Mouse (Mus musculus) C2C12 (cell line): Measurements from ENCODE around the gene Tbc1d22a. TPM values are rescaled to one million over a fixed set of nuclear protein-coding genes. Genes with fewer than 3 reads are reported as not detected.
"Not testable (repeated sequence)": the region's sequence is repeated elsewhere in the genome, so short reads cannot be mapped to it uniquely, and the experiment has no call there.

Experiments
- H3K27me3 ChIP-seq: one replicate; pipeline ENCODE4 v1.6.1; 2011; ENCODE audit not compliant: control insufficient read depth, insufficient read depth, insufficient read length
- H3K36me3 ChIP-seq: one replicate; pipeline ENCODE4 v1.6.1; 2011; ENCODE audit not compliant: control insufficient read depth, insufficient read depth
- H3K4me3 ChIP-seq: one replicate; pipeline ENCODE4 v1.5.1; 2011; ENCODE audit warnings: mild to moderate bottlenecking, control low read depth; ENCODE audit not compliant: poor library complexity, insufficient read depth, severe bottlenecking
- H3K79me2 ChIP-seq: one replicate; pipeline ENCODE4 v1.6.1; 2011; ENCODE audit not compliant: control insufficient read depth, insufficient read depth
- H3K79me3 ChIP-seq: one replicate; pipeline ENCODE4 v1.6.1; 2011; ENCODE audit warnings: low read depth, control low read depth
- H3ac ChIP-seq: one replicate; pipeline ENCODE3; 2011; ENCODE audit warnings: low read depth; ENCODE audit not compliant: control insufficient read depth, insufficient read length
- CEBPB ChIP-seq: IDR thresholded peaks from one replicate; pipeline ENCODE4 v1.6.1; 2011; ENCODE audit warnings: low read depth, mild to moderate bottlenecking, control low read depth, moderate library complexity
- CTCF ChIP-seq: IDR thresholded peaks from one replicate; pipeline ENCODE4 v1.5.1; 2011; ENCODE audit not compliant: control insufficient read depth, insufficient read depth, insufficient read length
- FOSL1 ChIP-seq: IDR thresholded peaks from one replicate; pipeline ENCODE4 v1.8.0; 2011; ENCODE audit warnings: mild to moderate bottlenecking, low read length; ENCODE audit not compliant: poor library complexity, insufficient read depth, severe bottlenecking
- MAX ChIP-seq: IDR thresholded peaks from one replicate; pipeline ENCODE4 v1.6.1; 2011; ENCODE audit warnings: mild to moderate bottlenecking, control low read depth
- MYOD1 ChIP-seq: IDR thresholded peaks from one replicate; pipeline ENCODE4 v1.6.1; 2011; ENCODE audit warnings: low read depth; ENCODE audit not compliant: control insufficient read depth, insufficient read length
- MYOG ChIP-seq: IDR thresholded peaks from one replicate; pipeline ENCODE4 v1.6.1; 2011; ENCODE audit not compliant: control insufficient read depth, insufficient read length; ENCODE audit errors: extremely low read depth
- USF1 ChIP-seq: IDR thresholded peaks from one replicate; pipeline ENCODE4 v1.6.1; 2011; ENCODE audit warnings: low read depth, mild to moderate bottlenecking, control low read depth, moderate library complexity
- polyA plus RNA-seq: library from polyadenylated mRNA; unstranded; fragments of >200 nt; fragmentation: generic; extraction: Trizol; gene quantifications from one replicate; pipeline ENCODE4 v1.2.1, GENCODE M21; 2012; ENCODE audit warnings: missing spikeins

Tbc1d22a gene
- polyA plus RNA-seq, 1 experiment = 19.7 TPM

- Histone ChIP-seq H3ac (no peak overlapping the region), H3K27me3 (no peaks in the 10 kb centered on the region), H3K79me3 (peaks cover 5% of the 10 kb centered on the region), H3K4me3 (no peak overlapping the region), H3K36me3 (no peaks in the 10 kb centered on the region), H3K79me2 (peaks cover 9% of the 10 kb centered on the region)
- TF ChIP-seq MYOD1 = no peak
- no peak for TF ChIP-seq MAX
- no peak for TF ChIP-seq FOSL1
- no peak for TF ChIP-seq CEBPB
- TF ChIP-seq CTCF = no peak
- no peak for TF ChIP-seq MYOG
These were observed 6.0 kb downstream of the Tbc1d22a start for GRCm38 (mm10) chr15:86220229-86220630.

DNA sequence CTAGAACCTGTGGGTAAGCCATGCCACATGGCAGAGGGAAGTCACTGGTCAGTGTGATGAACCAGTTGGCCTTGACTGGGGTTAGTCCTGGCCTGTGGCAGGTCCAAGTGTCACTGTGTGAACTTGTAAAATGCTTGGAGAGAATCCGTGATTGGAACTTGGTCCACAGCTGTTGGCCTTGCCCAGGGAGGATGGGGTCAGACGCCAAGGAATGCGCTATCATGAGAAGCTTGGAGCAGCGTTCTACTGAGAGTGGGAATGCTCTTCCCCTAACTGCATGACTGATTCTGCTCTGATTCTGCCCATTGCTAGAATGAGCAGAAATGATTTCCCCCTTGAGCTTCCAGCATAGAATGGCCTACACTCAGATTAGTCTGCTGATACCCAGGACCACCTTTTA, 6.5 kb downstream of the Tbc1d22a start:
- TF ChIP-seq CTCF (no peak), USF1 (no peak), MAX (no peak), FOSL1 (no peak), MYOD1 (no peak), MYOG (no peak), CEBPB (no peak)
- H3K27me3 ChIP-seq = no peaks in the 10 kb centered on the region
- no peaks in the 10 kb centered on the region for H3K36me3 ChIP-seq
- H3ac ChIP-seq = no peak overlapping the region
- H3K79me3 ChIP-seq = peaks cover 5% of the 10 kb centered on the region
- H3K79me2 ChIP-seq = peaks cover 7% of the 10 kb centered on the region
- H3K4me3 ChIP-seq = no peak overlapping the region

DNA sequence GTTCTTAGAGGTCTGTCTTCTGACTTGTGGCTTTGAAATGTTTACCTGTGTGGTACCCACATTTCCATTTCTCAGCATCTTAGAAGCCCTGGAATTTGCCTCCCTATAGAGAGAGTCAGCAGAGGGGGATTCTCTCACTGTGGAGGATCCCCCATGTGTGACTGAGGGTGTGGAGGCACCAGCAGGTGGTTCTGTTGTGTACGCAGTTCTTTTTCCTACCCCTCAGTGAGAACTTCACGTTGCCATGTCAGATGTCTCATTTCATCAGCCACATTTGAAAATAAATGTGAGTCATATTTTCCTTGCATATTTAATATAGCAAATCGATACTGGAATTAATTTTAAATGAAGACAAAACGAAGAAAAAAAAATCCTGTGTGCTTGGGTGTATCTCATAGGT, 7.1 kb downstream of the Tbc1d22a start:
- no peaks in the 10 kb centered on the region for H3K27me3 ChIP-seq
- H3K4me3 ChIP-seq = no peak overlapping the region
- H3K79me2 ChIP-seq = peaks cover 7% of the 10 kb centered on the region
- H3ac ChIP-seq = no peak overlapping the region
- H3K79me3 ChIP-seq = peaks cover 5% of the 10 kb centered on the region
- no peak for TF ChIP-seq MYOD1
- no peak for TF ChIP-seq CEBPB
- TF ChIP-seq FOSL1 = no peak
- TF ChIP-seq CTCF = no peak
- TF ChIP-seq USF1 = no peak
- TF ChIP-seq MYOG = no peak
- no peak for TF ChIP-seq MAX
- H3K36me3 ChIP-seq = no peaks in the 10 kb centered on the region

DNA sequence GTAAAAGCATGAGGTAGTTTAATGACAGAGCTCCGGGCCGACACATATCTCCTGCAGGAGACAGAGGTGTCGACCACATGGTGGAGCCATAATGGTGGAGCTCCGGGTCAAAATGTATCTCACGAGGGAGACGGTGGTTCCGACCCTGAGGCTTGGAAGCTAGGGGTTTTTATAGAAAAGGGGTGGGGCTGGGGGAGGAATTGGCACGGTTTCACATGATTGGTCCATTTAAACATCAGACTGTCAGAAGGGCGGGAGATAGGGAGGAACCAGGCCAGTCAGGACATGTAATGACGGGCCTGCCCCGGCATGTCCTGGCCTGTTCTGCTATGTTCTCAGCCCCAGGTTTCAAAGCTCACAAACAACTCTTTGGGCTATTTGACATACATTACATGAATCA, 7.6 kb downstream of the Tbc1d22a start:
- not testable (repeated sequence) for H3K4me3 ChIP-seq, H3K79me3 ChIP-seq, H3K27me3 ChIP-seq, H3ac ChIP-seq, H3K36me3 ChIP-seq, H3K79me2 ChIP-seq

GRCm38 (mm10) chr15:86224972-86225551, 10.8 kb downstream of the Tbc1d22a start:
- TF ChIP-seq MAX = no peak
- no peak for TF ChIP-seq CEBPB
- TF ChIP-seq FOSL1 = no peak
- TF ChIP-seq USF1 = no peak
- no peak for TF ChIP-seq MYOD1
- TF ChIP-seq CTCF = no peak
- TF ChIP-seq MYOG = no peak
- no peaks in the 10 kb centered on the region for H3K27me3 ChIP-seq
- no peak overlapping the region for H3K4me3 ChIP-seq
- H3K79me3 ChIP-seq = no peaks in the 10 kb centered on the region
- no peak overlapping the region for H3ac ChIP-seq
- H3K36me3 ChIP-seq = no peaks in the 10 kb centered on the region
- H3K79me2 ChIP-seq = no peaks in the 10 kb centered on the region

DNA sequence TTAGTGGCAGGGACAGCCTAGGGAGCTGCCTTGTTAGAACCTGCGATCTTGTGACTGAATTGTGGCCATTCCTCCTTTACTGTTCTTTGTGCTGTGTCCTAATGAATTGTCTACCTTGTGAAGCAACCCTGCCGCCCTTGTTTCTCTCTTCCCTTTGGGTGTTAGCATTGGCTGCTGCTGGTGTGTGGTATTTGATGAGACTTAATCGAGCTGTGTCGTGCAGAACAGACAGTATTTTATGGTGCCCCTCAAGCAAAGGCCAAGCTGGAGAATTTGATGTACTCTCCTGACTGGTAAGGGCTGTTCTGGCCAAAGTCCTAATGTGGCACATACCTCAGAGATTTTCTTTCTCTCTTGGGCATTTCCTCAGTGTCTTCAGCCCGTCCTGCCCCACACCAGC, 12.0 kb downstream of the Tbc1d22a start:
- TF ChIP-seq MAX (no peak), CTCF (no peak), CEBPB (no peak), MYOG (no peak), USF1 (no peak), FOSL1 (no peak)
- H3K4me3 ChIP-seq = no peak overlapping the region
- no peaks in the 10 kb centered on the region for H3K79me3 ChIP-seq
- H3K79me2 ChIP-seq = no peaks in the 10 kb centered on the region
- no peak overlapping the region for H3ac ChIP-seq
- H3K27me3 ChIP-seq = no peaks in the 10 kb centered on the region
- no peaks in the 10 kb centered on the region for H3K36me3 ChIP-seq
